Mouse (Mus musculus) inflammation-experienced regulatory T-cells (primary cell): ENCODE results near the gene Mmp8. TPM values are rescaled to one million over a fixed set of nuclear protein-coding genes. Genes with fewer than 3 reads are reported as not detected.

Experiments
- polyA plus RNA-seq, 2 experiments: library from polyadenylated mRNA; unstranded; fragments of 100-300 nt; shearing (Covaris generic); gene quantifications; one replicate each; pipeline ENCODE4 v1.2.1; 2017

Mmp8 gene
- 1 to 10 TPM in 1 of 2 experiments, under 1 TPM in 1; 0.31 to 1.6 TPM for polyA plus RNA-seq

DNA sequence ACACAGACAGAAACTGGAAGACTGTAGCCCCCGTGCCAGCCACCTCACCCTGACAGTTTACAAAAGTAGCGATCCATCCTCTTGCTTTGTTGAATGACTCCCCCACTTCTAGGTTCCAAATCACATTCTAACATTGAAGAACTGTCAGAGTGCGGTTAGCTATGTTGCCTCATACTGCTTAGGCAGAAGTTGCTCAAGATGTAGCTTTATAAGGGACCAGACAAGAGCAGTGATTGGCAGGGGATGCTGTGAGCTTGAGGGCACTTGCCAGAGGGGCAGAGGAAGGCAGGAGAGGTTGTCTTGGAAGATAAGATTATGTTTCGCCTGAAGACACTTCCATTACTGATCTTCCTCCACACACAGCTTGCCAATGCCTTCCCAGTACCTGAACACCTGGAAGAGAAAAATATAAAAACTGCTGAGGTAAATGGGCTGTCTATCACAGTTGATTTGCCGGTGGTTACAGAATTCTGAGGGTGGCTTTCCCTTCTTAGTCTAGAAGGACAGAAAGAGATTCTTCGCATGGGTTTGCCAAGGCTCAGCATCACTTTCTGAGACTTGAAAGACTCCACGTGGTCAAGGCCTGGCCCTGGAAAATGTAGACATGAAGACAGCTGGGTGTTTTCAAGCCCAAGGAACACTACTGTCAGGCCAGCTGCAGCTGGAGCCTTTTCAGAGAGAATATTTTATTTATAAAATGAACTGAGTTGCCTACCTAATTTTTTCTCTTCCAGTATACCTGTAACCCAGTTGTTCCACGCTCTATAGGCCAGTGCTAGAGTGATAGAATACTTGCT, at the start of gene Mmp8:
Gene Mmp8, plus strand, starts transcription at position 236 of the 797 bp plus-strand sequence.

GRCm38 (mm10) chr9:7571162-7571561, 12.9 kb downstream of the Mmp8 start, which contains the start of gene Mmp27:
Mmp27 (plus strand) TSS chr9:7571396.

Other genes with a start within 250 kb of the Mmp8 start
- gene Mmp12, start 214.1 kb upstream of the Mmp8 start, polyA plus RNA-seq = under 1 TPM; 0.17 to 0.51 TPM
- gene Mmp1b, start 170.4 kb upstream of the Mmp8 start, polyA plus RNA-seq = under 1 TPM in 1 of 2 experiments, not detected in 1; 0.20 TPM
- gene Mmp3, start 112.6 kb upstream of the Mmp8 start, polyA plus RNA-seq = under 1 TPM in 1 of 2 experiments, not detected in 1; 0.08 TPM
- under 1 TPM in 1 of 2 experiments, not detected in 1; 0.54 TPM for gene Mmp10, start 56.1 kb upstream of the Mmp8 start, polyA plus RNA-seq
- gene Mmp27, start 12.9 kb downstream of the Mmp8 start, polyA plus RNA-seq = under 1 TPM; 0.12 to 0.39 TPM
- gene Mmp20, start 69.8 kb downstream of the Mmp8 start, polyA plus RNA-seq = not detected
- gene Mmp7, start 133.6 kb downstream of the Mmp8 start, polyA plus RNA-seq = not detected
- gene Tmem123, start 205.6 kb downstream of the Mmp8 start, polyA plus RNA-seq = 100 to 1,000 TPM; 263 to 274 TPM